Mouse (Mus musculus): ENCODE measurements around the gene Rbm15. TPM values are rescaled to one million over a fixed set of nuclear protein-coding genes. Genes with fewer than 3 reads are reported as not detected.

The Rbm15 gene
- polyA plus RNA-seq, 1 experiment from 2014 or later: 20.7 TPM

DNA sequence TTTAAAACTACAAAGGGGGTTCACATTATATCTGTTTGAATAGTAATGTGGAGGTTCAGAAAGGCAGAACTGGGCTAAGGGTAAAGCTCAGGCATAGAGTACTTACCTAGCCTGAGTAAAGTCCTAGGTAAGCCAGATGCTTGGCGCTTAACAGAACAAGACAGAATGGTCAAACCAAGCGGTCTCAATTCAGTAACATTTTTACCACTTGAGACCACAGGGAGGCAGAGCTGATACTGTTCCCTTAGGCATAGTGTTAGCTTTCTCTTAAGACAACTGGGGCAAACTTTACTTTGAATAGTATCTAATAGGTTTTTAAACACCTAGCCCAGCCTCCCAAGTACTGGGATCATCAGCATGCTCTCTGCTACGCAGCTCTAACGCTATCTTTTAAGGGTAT lies 57.5 kb downstream of the Rbm15 start:
- no peaks in the 10 kb centered on the region for H3K36me3 ChIP-seq (ENCODE audit: control insufficient read depth, insufficient read depth, low read length)
- no peak overlapping the region for H3K9ac ChIP-seq (replicated peaks; ENCODE audit: low read depth, low read length)
- WGBS: 57% methylated on average over 4 of the region's 4 CpGs
- ATAC-seq (ENCODE audit: insufficient number of reproducible peaks, insufficient read depth, low FRiP score, low read depth): no peak
- no peak overlapping the region for H3K4me2 ChIP-seq (replicated peaks; ENCODE audit: low read depth, low read length)
- H3K27ac ChIP-seq (ENCODE audit: low read length): no peak overlapping the region
- no peaks in the 10 kb centered on the region for H3K27me3 ChIP-seq (ENCODE audit: control insufficient read depth, insufficient read depth, low read length)
- H3K4me1 ChIP-seq (ENCODE audit: control insufficient read depth, insufficient read depth, low read length): peaks cover 9% of the 10 kb centered on the region
- no peak overlapping the region for H3K4me3 ChIP-seq (ENCODE audit: low read depth, low read length)
- H3K9me3 ChIP-seq (ENCODE audit: control insufficient read depth, low read depth, low read length): no peaks in the 10 kb centered on the region

Other genes with a start within 250 kb of the Rbm15 start
- 0.13 and 0.14 TPM in 2 replicates for gene Kcna2, start 232.5 kb downstream of the Rbm15 start, polyA plus RNA-seq (2014; fragmentation: Nextera tagmentation; extraction: Ambion mirVana)
- gene Kcna10, start 150.6 kb downstream of the Rbm15 start, polyA plus RNA-seq (2014; fragmentation: Nextera tagmentation; extraction: Ambion mirVana): not detected in 2 replicates
- 2,615 and 2,827 TPM in 2 replicates for gene Cym, start 111.9 kb downstream of the Rbm15 start, polyA plus RNA-seq (2014; fragmentation: Nextera tagmentation; extraction: Ambion mirVana)
- gene A630076J17Rik, start 103.1 kb downstream of the Rbm15 start, polyA plus RNA-seq (2014; fragmentation: Nextera tagmentation; extraction: Ambion mirVana): 1.2 and 1.3 TPM in 2 replicates
- gene Prok1, start 94.0 kb downstream of the Rbm15 start, polyA plus RNA-seq (2014; fragmentation: Nextera tagmentation; extraction: Ambion mirVana): not detected in 2 replicates
- 196 and 201 TPM in 2 replicates for gene Lamtor5, start 54.8 kb downstream of the Rbm15 start, polyA plus RNA-seq (2014; fragmentation: Nextera tagmentation; extraction: Ambion mirVana)
- 5.2 and 5.7 TPM in 2 replicates for gene Slc16a4, start 42.4 kb downstream of the Rbm15 start, polyA plus RNA-seq (2014; fragmentation: Nextera tagmentation; extraction: Ambion mirVana)
- gene Kcnc4, start 125.9 kb upstream of the Rbm15 start, polyA plus RNA-seq (2014; fragmentation: Nextera tagmentation; extraction: Ambion mirVana): 0.11 TPM in 1 of 2 replicates, not detected in the other
- gene Slc6a17, start 184.3 kb upstream of the Rbm15 start, polyA plus RNA-seq (2014; fragmentation: Nextera tagmentation; extraction: Ambion mirVana): 2.2 TPM in 2 replicates
- not detected in 2 replicates for gene Ubl4b, start 221.4 kb upstream of the Rbm15 start, polyA plus RNA-seq (2014; fragmentation: Nextera tagmentation; extraction: Ambion mirVana)

Data from stomach, embryonic 14.5 days (tissue).